Mouse (Mus musculus): ENCODE data around the gene Anks4b.

GRCm38 (mm10) chr7:120124844-120125243, 48.8 kb upstream of the Anks4b start:
- TF ChIP-seq CTCF (IDR thresholded peaks at IDR 0.05; ENCODE audit: low read depth) (peak; percentile 95), EP300 (optimal IDR thresholded peaks at IDR 0.05) (no peak)

Data from stomach, postnatal 0 days (tissue).